Mouse (Mus musculus) midbrain, embryonic 16.5 days (tissue): ENCODE measurements around the gene Adcy2. TPM values are rescaled to one million over a fixed set of nuclear protein-coding genes. Genes with fewer than 3 reads are reported as not detected.

Source experiments
- ATAC-seq: fragments of 200-750 bp; cut with Nextera tagmentation; 2 replicates; pipeline ENCODE4 v1.8.0; 2017; ENCODE audit warnings: moderate TSS enrichment
- H3K27ac ChIP-seq: fragments of 300-500 bp; sonication (generic); 2 replicates; pipeline ENCODE4 v1.5.1; 2014; ENCODE audit warnings: mild to moderate bottlenecking, low read length, mixed read lengths
- H3K27me3 ChIP-seq: fragments of 300-500 bp; sonication (generic); 2 replicates; pipeline ENCODE4 v1.6.1; 2014; ENCODE audit warnings: low read depth, low read length, mixed read lengths; ENCODE audit not compliant: control insufficient read depth, insufficient read depth
- H3K36me3 ChIP-seq: fragments of 300-500 bp; sonication (generic); 2 replicates; pipeline ENCODE4 v1.6.1; 2014; ENCODE audit warnings: mild to moderate bottlenecking, low read length, moderate library complexity, mixed read lengths; ENCODE audit not compliant: control insufficient read depth, insufficient read depth
- H3K4me1 ChIP-seq: fragments of 300-500 bp; sonication (generic); 2 replicates; pipeline ENCODE4 v1.6.1; 2014; ENCODE audit warnings: mild to moderate bottlenecking, low read length, mixed read lengths; ENCODE audit not compliant: control insufficient read depth, insufficient read depth
- H3K4me2 ChIP-seq: fragments of 300-500 bp; sonication (generic); 2 replicates; pipeline ENCODE4 v1.6.1; 2014; ENCODE audit warnings: mild to moderate bottlenecking, low read length, mixed read lengths
- H3K4me3 ChIP-seq: fragments of 300-500 bp; sonication (generic); 2 replicates; pipeline ENCODE4 v1.5.1; 2014; ENCODE audit warnings: low read depth, mild to moderate bottlenecking, low read length, moderate library complexity, mixed read lengths
- H3K9ac ChIP-seq: fragments of 300-500 bp; sonication (generic); 2 replicates; pipeline ENCODE4 v1.6.1; 2014; ENCODE audit warnings: low read depth, low read length, mixed read lengths
- H3K9me3 ChIP-seq: fragments of 300-500 bp; sonication (generic); replicated peaks from 2 replicates; pipeline ENCODE4 v1.6.1; 2014; ENCODE audit warnings: mild to moderate bottlenecking, low read length, mixed read lengths; ENCODE audit not compliant: control insufficient read depth, poor library complexity, severe bottlenecking
- WGBS: fragments of 180-500 bp; shearing (Covaris S2); extraction: QIAGEN DNeasy Blood & Tissue Kit; methylation state at CpG from one replicate; pipeline ENCODE4 v1.1.7; 2014; 5-methylcytosine and 5-hydroxymethylcytosine counted together
- polyA plus RNA-seq: library from polyadenylated mRNA; unstranded; fragments of >200 nt; fragmentation: Nextera tagmentation; extraction: Ambion mirVana; gene quantifications from 2 replicates; pipeline ENCODE4 v1.2.1, GENCODE M21; 2015

The Adcy2 gene
- polyA plus RNA-seq, 1 experiment from 2014 or later = 7.5 TPM

- no peak overlapping the region for H3K9ac ChIP-seq
- no peak overlapping the region for H3K4me3 ChIP-seq
- peaks cover 8% of the 10 kb centered on the region; the same call in 1 of the 2 replicates for H3K4me1 ChIP-seq
- H3K9me3 ChIP-seq = no peaks in the 10 kb centered on the region
- H3K27me3 ChIP-seq = no peaks in the 10 kb centered on the region
- 60% methylated on average over 3 of the region's 3 CpGs for WGBS
- no peak for ATAC-seq
- no peak overlapping the region for H3K27ac ChIP-seq
- 0 out of 2 replicates have a peak overlapping the region, but pooled peaks have one; percentile 2 for H3K4me2 ChIP-seq
- no peaks in the 10 kb centered on the region for H3K36me3 ChIP-seq
These were observed 2.7 kb downstream of the Adcy2 start for GRCm38 (mm10) chr13:68996661-68997060.

- H3K27ac ChIP-seq = no peak overlapping the region
- H3K36me3 ChIP-seq = no peaks in the 10 kb centered on the region
- H3K9ac ChIP-seq = no peak overlapping the region
- H3K9me3 ChIP-seq = no peaks in the 10 kb centered on the region
- H3K27me3 ChIP-seq = no peaks in the 10 kb centered on the region
- WGBS = 85% methylated on average over 2 of the region's 2 CpGs
- H3K4me1 ChIP-seq = no peaks in the 10 kb centered on the region
- no peak for ATAC-seq
- no peak overlapping the region for H3K4me2 ChIP-seq
- H3K4me3 ChIP-seq = no peak overlapping the region
These were observed 13.6 kb downstream of the Adcy2 start for GRCm38 (mm10) chr13:68985789-68986188.

GRCm38 (mm10) chr13:68984000-68984399 is 15.3 kb downstream of the Adcy2 start:
- Histone ChIP-seq H3K27me3 (no peaks in the 10 kb centered on the region), H3K4me1 (no peaks in the 10 kb centered on the region), H3K27ac (no peak overlapping the region), H3K4me2 (no peak overlapping the region), H3K4me3 (no peak overlapping the region), H3K36me3 (no peaks in the 10 kb centered on the region), H3K9me3 (no peaks in the 10 kb centered on the region), H3K9ac (no peak overlapping the region)
- WGBS = 86% methylated on average over 15 of the region's 15 CpGs
- no peak for ATAC-seq

- no peak for ATAC-seq
- no peaks in the 10 kb centered on the region for H3K9me3 ChIP-seq
- no peak overlapping the region for H3K4me3 ChIP-seq
- no peaks in the 10 kb centered on the region for H3K4me1 ChIP-seq
- no peak overlapping the region for H3K27ac ChIP-seq
- no peak overlapping the region for H3K9ac ChIP-seq
- no peaks in the 10 kb centered on the region for H3K27me3 ChIP-seq
- 96% methylated on average over 2 of the region's 2 CpGs for WGBS
- no peak overlapping the region for H3K4me2 ChIP-seq
- H3K36me3 ChIP-seq = no peaks in the 10 kb centered on the region
These were observed 18.3 kb downstream of the Adcy2 start for GRCm38 (mm10) chr13:68981048-68981447.

- H3K27ac ChIP-seq = no peak overlapping the region
- H3K4me3 ChIP-seq = no peak overlapping the region
- ATAC-seq = no peak
- no peaks in the 10 kb centered on the region for H3K36me3 ChIP-seq
- H3K27me3 ChIP-seq = no peaks in the 10 kb centered on the region
- WGBS = 52% methylated on average over 3 of the region's 3 CpGs
- no peak overlapping the region for H3K4me2 ChIP-seq
- no peak overlapping the region for H3K9ac ChIP-seq
- H3K4me1 ChIP-seq = no peaks in the 10 kb centered on the region
- H3K9me3 ChIP-seq = no peaks in the 10 kb centered on the region
These were observed 26.2 kb downstream of the Adcy2 start for GRCm38 (mm10) chr13:68973143-68973542.

GRCm38 (mm10) chr13:68961580-68961979 is 37.8 kb downstream of the Adcy2 start:
- Histone ChIP-seq H3K9me3 (no peaks in the 10 kb centered on the region), H3K9ac (no peak overlapping the region), H3K27me3 (no peaks in the 10 kb centered on the region), H3K27ac (no peak overlapping the region), H3K4me1 (no peaks in the 10 kb centered on the region), H3K4me3 (no peak overlapping the region), H3K36me3 (no peaks in the 10 kb centered on the region), H3K4me2 (no peak overlapping the region)
- WGBS = 70% methylated on average over 5 of the region's 5 CpGs
- no peak for ATAC-seq

GRCm38 (mm10) chr13:68960513-68960912 is 38.8 kb downstream of the Adcy2 start:
- Histone ChIP-seq H3K9me3 (no peaks in the 10 kb centered on the region), H3K27ac (no peak overlapping the region), H3K4me2 (no peak overlapping the region), H3K27me3 (no peaks in the 10 kb centered on the region), H3K9ac (no peak overlapping the region), H3K4me3 (no peak overlapping the region), H3K36me3 (no peaks in the 10 kb centered on the region), H3K4me1 (no peaks in the 10 kb centered on the region)
- no peak for ATAC-seq
- WGBS = 72% methylated on average over 6 of the region's 6 CpGs

- H3K36me3 ChIP-seq = no peaks in the 10 kb centered on the region
- 93% methylated on average over 4 of the region's 4 CpGs for WGBS
- no peaks in the 10 kb centered on the region for H3K9me3 ChIP-seq
- no peak overlapping the region for H3K4me3 ChIP-seq
- H3K4me1 ChIP-seq = no peaks in the 10 kb centered on the region
- ATAC-seq = no peak
- H3K27ac ChIP-seq = no peak overlapping the region
- H3K9ac ChIP-seq = no peak overlapping the region
- no peaks in the 10 kb centered on the region for H3K27me3 ChIP-seq
- H3K4me2 ChIP-seq = no peak overlapping the region
These were observed 39.9 kb downstream of the Adcy2 start for GRCm38 (mm10) chr13:68959406-68959805.

GRCm38 (mm10) chr13:68942735-68943134 is 56.6 kb downstream of the Adcy2 start:
- Histone ChIP-seq H3K4me3 (no peak overlapping the region), H3K4me1 (no peaks in the 10 kb centered on the region), H3K4me2 (no peak overlapping the region), H3K36me3 (no peaks in the 10 kb centered on the region), H3K9me3 (no peaks in the 10 kb centered on the region), H3K27ac (no peak overlapping the region), H3K9ac (no peak overlapping the region), H3K27me3 (no peaks in the 10 kb centered on the region)
- WGBS = 79% methylated on average over 2 of the region's 2 CpGs
- ATAC-seq = no peak

- H3K4me1 ChIP-seq = no peaks in the 10 kb centered on the region
- H3K36me3 ChIP-seq = no peaks in the 10 kb centered on the region
- H3K9me3 ChIP-seq = no peaks in the 10 kb centered on the region
- no peak overlapping the region for H3K4me2 ChIP-seq
- no peak overlapping the region for H3K27ac ChIP-seq
- no peaks in the 10 kb centered on the region for H3K27me3 ChIP-seq
- H3K4me3 ChIP-seq = no peak overlapping the region
- WGBS = 95% methylated on average over 1 of the region's 1 CpGs
- H3K9ac ChIP-seq = no peak overlapping the region
- ATAC-seq = no peak
These were observed 57.9 kb downstream of the Adcy2 start for GRCm38 (mm10) chr13:68941429-68941828.
